ENCODE assay signal across 8 mouse cellular contexts in the genomic region with DNA sequence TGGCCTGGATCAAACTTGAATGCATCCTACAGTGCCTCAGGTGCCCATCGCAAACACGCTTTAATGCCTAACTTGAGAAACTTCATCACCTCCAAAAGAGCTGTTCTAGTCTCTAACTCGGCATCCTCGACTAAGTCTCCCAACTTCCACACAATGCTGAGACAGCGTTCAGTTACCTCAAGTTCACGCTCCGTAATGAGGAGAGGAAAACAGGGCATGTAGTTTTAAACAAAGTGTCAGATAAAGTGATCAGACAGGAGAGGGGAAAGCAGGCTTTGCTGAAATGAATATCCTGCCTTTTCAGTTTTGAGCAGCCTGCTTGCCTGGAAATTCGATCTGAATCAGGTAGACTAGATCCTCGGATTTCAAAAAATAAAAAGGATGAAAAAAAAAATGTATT. TPM values are rescaled to one million over a fixed set of nuclear protein-coding genes. Genes with fewer than 3 reads are reported as not detected.
DNase-seq lines count a peak whose midpoint lies in the region; ATAC-seq and TF ChIP-seq lines count a peak whose summit lies in the region.

No protein-coding gene starts in this region.

- peak overlapping the region; percentile 90 for H3K4me2 ChIP-seq in CH12.LX (ENCODE audit: insufficient read depth, low read depth, poor library complexity, severe bottlenecking)
- peak overlapping the region; percentile 66 for H3K4me2 ChIP-seq in forebrain, postnatal 0 days (ENCODE audit: low read depth)
- H3K4me2 ChIP-seq in liver, embryonic 16.5 days (ENCODE audit: low read depth, low read length): peak overlapping the region; percentile 90

- no peak for TF ChIP-seq POLR2A in CH12.LX (IDR thresholded peaks at IDR 0.05; ENCODE audit: low read depth, low read length)

- intact Hi-C loops in heart, postnatal 14 days (cut with DNase I): no loop called here
- intact Hi-C loops in left cerebral cortex, postnatal 36 days (cut with DNase I): no loop called here

- no peaks in the 10 kb centered on the region for H3K27me3 ChIP-seq in CH12.LX (replicated peaks)
- H3K27me3 ChIP-seq in forebrain, postnatal 0 days (ENCODE audit: insufficient read depth, low read length): no peaks in the 10 kb centered on the region
- H3K27me3 ChIP-seq in liver, embryonic 16.5 days (ENCODE audit: control insufficient read depth, insufficient read depth, low read depth, low read length): no peaks in the 10 kb centered on the region

- TF ChIP-seq RAD21 in CH12.LX (IDR thresholded peaks at IDR 0.05; ENCODE audit: low read depth, low read length): no peak

- dilution Hi-C loops in CH12.LX (cut with MboI; ENCODE audit: extremely low pct_ligation_motif_present, extremely low pct_unique_long_range_greater_than_20kb, low sequenced_read_pairs): no loop called here

- ATAC-seq in forebrain, postnatal 0 days: no peak
- ATAC-seq in liver, embryonic 16.5 days (ENCODE audit: low read depth): no peak

- no peak for TF ChIP-seq CTCF in CH12.LX (conservative IDR thresholded peaks at IDR 0.05 in 1 of 2, IDR thresholded peaks at IDR 0.05 in 1 of 2; ENCODE audit: low read depth in 2 of 2, low read length in 2 of 2)
- no peak for TF ChIP-seq CTCF in forebrain, postnatal 0 days (IDR thresholded peaks at IDR 0.05; ENCODE audit: low read depth)

- WGBS in forebrain, postnatal 0 days: 3% methylated on average over 9 of the region's 9 CpGs
- WGBS in liver, embryonic 16.5 days (ENCODE audit: insufficient replicate concordance): 13% methylated on average over 9 of the region's 9 CpGs

- in situ Hi-C loops in CH12.LX (cut with MboI; ENCODE audit: low pct_ligation_motif_present, low pct_unique_long_range_greater_than_20kb, low sequenced_read_pairs): loop anchor here (10.0 to 25.0 kb wide), 2 partner anchors 102 to 205 kb away; partner anchors contain the start of gene Tmem192

- H3K79me2 ChIP-seq in CH12.LX (replicated peaks; ENCODE audit: control insufficient read depth, extremely low read depth, insufficient read depth, poor library complexity, severe bottlenecking): peaks cover 29% of the 10 kb centered on the region

- peaks cover 4 to 31% of the 10 kb centered on the region in 2 experiments; a peak in 2 of 4 replicates for H3K4me1 ChIP-seq in CH12.LX (ENCODE audit: control insufficient read depth in 1 of 2, insufficient read depth in 2 of 2)
- H3K4me1 ChIP-seq in forebrain, postnatal 0 days (ENCODE audit: insufficient read depth): peaks cover 10% of the 10 kb centered on the region
- H3K4me1 ChIP-seq in liver, embryonic 16.5 days (ENCODE audit: control insufficient read depth, low read depth, low read length): peaks cover 14% of the 10 kb centered on the region

- peaks cover 8 to 28% of the 10 kb centered on the region in 2 experiments for H3K36me3 ChIP-seq in CH12.LX (replicated peaks in 1 of 2; ENCODE audit: control insufficient read depth in 1 of 2, insufficient read depth in 1 of 2, low read length in 1 of 2)
- H3K36me3 ChIP-seq in forebrain, postnatal 0 days (ENCODE audit: insufficient read depth): peaks cover 3% of the 10 kb centered on the region
- H3K36me3 ChIP-seq in liver, embryonic 16.5 days (ENCODE audit: control insufficient read depth, insufficient read depth): peaks cover 2% of the 10 kb centered on the region; the same call in 1 of the 2 replicates

- H3K4me3 ChIP-seq in CH12.LX (replicated peaks in 1 of 3; ENCODE audit: low read depth in 2 of 3, low read length in 2 of 3, poor library complexity in 1 of 3): peak overlapping the region; percentile 65 to 90 (median 89)
- peak overlapping the region; percentile 87 for H3K4me3 ChIP-seq in forebrain, postnatal 0 days (ENCODE audit: low read depth, low read length)
- H3K4me3 ChIP-seq in liver, embryonic 16.5 days (ENCODE audit: low read depth, low read length): peak overlapping the region; percentile 82

- no peak for TF ChIP-seq EP300 in CH12.LX (IDR thresholded peaks at IDR 0.05; ENCODE audit: low read length)

- H3K9ac ChIP-seq in CH12.LX (ENCODE audit: insufficient read depth, low read depth): peak overlapping the region; percentile 67
- peak overlapping the region; percentile 65 for H3K9ac ChIP-seq in forebrain, postnatal 0 days
- H3K9ac ChIP-seq in liver, embryonic 16.5 days (ENCODE audit: low read depth, low read length): peak overlapping the region; percentile 76

- no peaks in the 10 kb centered on the region for H3K9me3 ChIP-seq in CH12.LX (replicated peaks; ENCODE audit: low read length)
- H3K9me3 ChIP-seq in forebrain, postnatal 0 days (ENCODE audit: low read length): no peaks in the 10 kb centered on the region
- no peaks in the 10 kb centered on the region for H3K9me3 ChIP-seq in liver, embryonic 16.5 days (replicated peaks; ENCODE audit: control insufficient read depth, low read length)

- no peak overlapping the region for H3K27ac ChIP-seq in CH12.LX (ENCODE audit: insufficient read depth, low read depth)
- H3K27ac ChIP-seq in forebrain, postnatal 0 days (ENCODE audit: low read depth, low read length): no peak overlapping the region
- peak overlapping the region; percentile 74 for H3K27ac ChIP-seq in liver, embryonic 16.5 days (ENCODE audit: low read length)

- DNase-seq in heart, adult 11 months: peak; percentile 71
- DNase-seq in heart, postnatal 14 days: no peak
- no peak for DNase-seq in CH12.LX (ENCODE audit: extremely low read depth)
- no peak for DNase-seq in forebrain, postnatal 0 days
- no peak for DNase-seq in gastrocnemius, postnatal 4 days (ENCODE audit: low spot score in 2 of 2)
- DNase-seq in ovary, postnatal 10 days (ENCODE audit: low spot score): no peak
- DNase-seq in left cerebral cortex, postnatal 36 days (ENCODE audit: low spot score in 2 of 2): no peak

TF ChIP-seq in CH12.LX, 34 proteins besides CTCF, POLR2A, EP300 and RAD21:
- TF ChIP-seq ETS1 (conservative IDR thresholded peaks at IDR 0.05; ENCODE audit: low read depth, low read length): no peak
- no peak for TF ChIP-seq ELF1 (IDR thresholded peaks at IDR 0.05; ENCODE audit: low read depth, low read length)
- TF ChIP-seq ZC3H11A (IDR thresholded peaks at IDR 0.05; ENCODE audit: low read depth, low read length): no peak
- no peak for TF ChIP-seq JUND (conservative IDR thresholded peaks at IDR 0.05; ENCODE audit: low read depth, low read length)
- no peak for TF ChIP-seq GABPA (IDR thresholded peaks at IDR 0.05; ENCODE audit: insufficient replicate concordance, low read depth, low read length)
- TF ChIP-seq MYC (IDR thresholded peaks at IDR 0.05; ENCODE audit: low read depth, low read length): no peak
- no peak for TF ChIP-seq HCFC1 (IDR thresholded peaks at IDR 0.05; ENCODE audit: low read depth, low read length)
- no peak for TF ChIP-seq KAT2A (IDR thresholded peaks at IDR 0.05; ENCODE audit: insufficient replicate concordance, low read length)
TF ChIP-seq in CH12.LX: peak in this region for 0.

RNA-seq across cellular contexts. Expression of gene Msmo1, which starts 1.0 kb away (rescaled TPM):
- 1 to 10 TPM; 7.7 to 8.8 TPM for total RNA-seq in heart, postnatal 14 days (2021)
- total RNA-seq in CH12.LX (2012; rRNA removed) (50.6 and 51.7 TPM in 2 replicates), CH12.LX (2014; rRNA removed) (245 and 359 TPM in 2 replicates)
- polyA plus RNA-seq in CH12.LX (2012; ENCODE audit: insufficient read length, low read depth): 107 and 124 TPM in 2 replicates
- total RNA-seq in forebrain, postnatal 0 days (2014; rRNA removed): 107 and 152 TPM in 2 replicates
- polyA plus RNA-seq in forebrain, postnatal 0 days (2015; fragmentation: Nextera tagmentation; extraction: Ambion mirVana): 102 and 133 TPM in 2 replicates
- 111 and 135 TPM in 2 replicates for polyA plus RNA-seq in liver, embryonic 16.5 days (2015; fragmentation: Nextera tagmentation; extraction: Ambion mirVana)
- total RNA-seq in gastrocnemius, postnatal 4 days (2021): 10 to 100 TPM; 21.2 to 27.4 TPM
- total RNA-seq in left cerebral cortex, postnatal 36 days (2021): 10 to 100 TPM; 87.9 to 94.2 TPM

RNA-seq across cellular contexts. Expression of gene Cpe, which starts 39.7 kb away (rescaled TPM):
- 100 to 1,000 TPM; 283 to 292 TPM for total RNA-seq in heart, postnatal 14 days (2021)
- 0.04 and 0.13 TPM in 2 replicates for total RNA-seq in CH12.LX (2012; rRNA removed)
- not detected in 2 replicates for total RNA-seq in CH12.LX (2014; rRNA removed)
- not detected in 2 replicates for polyA plus RNA-seq in CH12.LX (2012; ENCODE audit: insufficient read length, low read depth)
- 557 and 627 TPM in 2 replicates for total RNA-seq in forebrain, postnatal 0 days (2014; rRNA removed)
- 825 and 1,102 TPM in 2 replicates for polyA plus RNA-seq in forebrain, postnatal 0 days (2015; fragmentation: Nextera tagmentation; extraction: Ambion mirVana)
- 2.9 and 4.3 TPM in 2 replicates for polyA plus RNA-seq in liver, embryonic 16.5 days (2015; fragmentation: Nextera tagmentation; extraction: Ambion mirVana)
- total RNA-seq in gastrocnemius, postnatal 4 days (2021): 100 to 1,000 TPM in 1 of 2 experiments, 10 to 100 TPM in 1; 96.8 to 101 TPM
- total RNA-seq in left cerebral cortex, postnatal 36 days (2021): 1,000 to 10,000 TPM; 2,160 to 2,285 TPM

Comparison
In these comparisons a context has a peak if more than half of its experiments do, and no peak if none do; other contexts are left out.
1. RNA of gene Cpe, which starts 39.7 kb away (total RNA-seq): 2,160 to 2,285 TPM in left cerebral cortex, postnatal 36 days, 557 to 627 TPM in forebrain, postnatal 0 days, 283 to 292 TPM in heart, postnatal 14 days and 96.8 to 101 TPM in gastrocnemius, postnatal 4 days; 0.04 to 0.13 TPM in CH12.LX; every median in the first group is over 10 times any median in the second.
2. Peak in every context shown above with its lines, with median percentiles within 50 percentile points of each other: H3K4me2 ChIP-seq, H3K4me3 ChIP-seq and H3K9ac ChIP-seq.